Mouse (Mus musculus): ENCODE results near the gene Tigd4. TPM values are rescaled to one million over a fixed set of nuclear protein-coding genes. Genes with fewer than 3 reads are reported as not detected.

The Tigd4 gene
- polyA plus RNA-seq, 1 experiment from 2014 or later: 0.11 TPM

- Histone ChIP-seq H3K36me3 (replicated peaks; ENCODE audit: control insufficient read depth, insufficient read depth, low read depth, low read length) (no peaks in the 10 kb centered on the region), H3K27me3 (ENCODE audit: control insufficient read depth, insufficient read depth, low read length) (no peaks in the 10 kb centered on the region), H3K4me2 (ENCODE audit: low read depth, low read length) (no peak overlapping the region), H3K4me3 (ENCODE audit: low read depth, low read length) (no peak overlapping the region), H3K9me3 (replicated peaks; ENCODE audit: control insufficient read depth, low read length) (no peaks in the 10 kb centered on the region), H3K9ac (replicated peaks; ENCODE audit: low read length) (no peak overlapping the region), H3K27ac (replicated peaks; ENCODE audit: low read depth, low read length) (no peak overlapping the region), H3K4me1 (ENCODE audit: control insufficient read depth, insufficient read depth, low read length) (no peaks in the 10 kb centered on the region)
- no peak for DNase-seq (ENCODE audit: low spot score)
- WGBS: 72% methylated on average over 3 of the region's 3 CpGs
- ATAC-seq (replicated peaks; ENCODE audit: insufficient number of reproducible peaks, low FRiP score, low TSS enrichment, low read depth): no peak
Measured at GRCm38 (mm10) chr3:84570501-84570900, 22.9 kb upstream of the Tigd4 start.

- Histone ChIP-seq H3K9ac (replicated peaks; ENCODE audit: low read length) (no peak overlapping the region), H3K4me2 (ENCODE audit: low read depth, low read length) (no peak overlapping the region), H3K4me3 (ENCODE audit: low read depth, low read length) (no peak overlapping the region), H3K9me3 (replicated peaks; ENCODE audit: control insufficient read depth, low read length) (no peaks in the 10 kb centered on the region), H3K36me3 (replicated peaks; ENCODE audit: control insufficient read depth, insufficient read depth, low read depth, low read length) (no peaks in the 10 kb centered on the region), H3K4me1 (ENCODE audit: control insufficient read depth, insufficient read depth, low read length) (no peaks in the 10 kb centered on the region; the same call in 1 of the 2 replicates), H3K27me3 (ENCODE audit: control insufficient read depth, insufficient read depth, low read length) (no peaks in the 10 kb centered on the region), H3K27ac (replicated peaks; ENCODE audit: low read depth, low read length) (no peak overlapping the region)
- 75% methylated on average over 4 of the region's 4 CpGs for WGBS
- DNase-seq (ENCODE audit: low spot score): no peak
- ATAC-seq (replicated peaks; ENCODE audit: insufficient number of reproducible peaks, low FRiP score, low TSS enrichment, low read depth): no peak
Measured at GRCm38 (mm10) chr3:84580716-84581115, 12.7 kb upstream of the Tigd4 start.

- H3K9ac ChIP-seq (replicated peaks; ENCODE audit: low read length): peak overlapping the region; percentile 71
- peak overlapping the region; percentile 81 for H3K4me2 ChIP-seq (ENCODE audit: low read depth, low read length)
- ATAC-seq (replicated peaks; ENCODE audit: insufficient number of reproducible peaks, low FRiP score, low TSS enrichment, low read depth): no peak
- no peaks in the 10 kb centered on the region for H3K36me3 ChIP-seq (replicated peaks; ENCODE audit: control insufficient read depth, insufficient read depth, low read depth, low read length)
- H3K27ac ChIP-seq (replicated peaks; ENCODE audit: low read depth, low read length): peak overlapping the region; percentile 76
- WGBS: 0% methylated on average over 4 of the region's 4 CpGs
- no peak for DNase-seq (ENCODE audit: low spot score)
- peak overlapping the region; percentile 84 for H3K4me3 ChIP-seq (ENCODE audit: low read depth, low read length)
- H3K27me3 ChIP-seq (ENCODE audit: control insufficient read depth, insufficient read depth, low read length): no peaks in the 10 kb centered on the region
- H3K9me3 ChIP-seq (replicated peaks; ENCODE audit: control insufficient read depth, low read length): no peaks in the 10 kb centered on the region
- H3K4me1 ChIP-seq (ENCODE audit: control insufficient read depth, insufficient read depth, low read length): no peaks in the 10 kb centered on the region; the same call in 1 of the 2 replicates
Measured at GRCm38 (mm10) chr3:84581696-84582022, 11.7 kb upstream of the Tigd4 start.

- DNase-seq (ENCODE audit: low spot score): peak; percentile 97
- peak within 1 kb of the TSS; percentile 71 for H3K9ac ChIP-seq (replicated peaks; ENCODE audit: low read length)
- under 1% methylated on average over 60 of the region's 70 CpGs for WGBS
Measured at GRCm38 (mm10) chr3:84582023-84582912, 11.1 kb upstream of the Tigd4 start, which contains the start of gene Arfip1. TSS of gene Arfip1 (minus strand) at chr3:84582625.

GRCm38 (mm10) chr3:84582913-84583276 is 10.5 kb upstream of the Tigd4 start:
- DNase-seq (ENCODE audit: low spot score) (no peak), ATAC-seq (replicated peaks; ENCODE audit: insufficient number of reproducible peaks, low FRiP score, low TSS enrichment, low read depth) (no peak; the same call in 1 of the 2 replicates)
- H3K9me3 ChIP-seq (replicated peaks; ENCODE audit: control insufficient read depth, low read length): no peaks in the 10 kb centered on the region
- H3K4me1 ChIP-seq (ENCODE audit: control insufficient read depth, insufficient read depth, low read length): no peaks in the 10 kb centered on the region; the same call in 1 of the 2 replicates
- WGBS: under 1% methylated on average over 27 of the region's 27 CpGs
- no peaks in the 10 kb centered on the region for H3K36me3 ChIP-seq (replicated peaks; ENCODE audit: control insufficient read depth, insufficient read depth, low read depth, low read length)
- H3K4me3 ChIP-seq (ENCODE audit: low read depth, low read length): peak overlapping the region; percentile 84
- no peak overlapping the region for H3K27ac ChIP-seq (replicated peaks; ENCODE audit: low read depth, low read length)
- H3K27me3 ChIP-seq (ENCODE audit: control insufficient read depth, insufficient read depth, low read length): no peaks in the 10 kb centered on the region
- peak overlapping the region; percentile 81 for H3K4me2 ChIP-seq (ENCODE audit: low read depth, low read length)
- peak overlapping the region; percentile 71 for H3K9ac ChIP-seq (replicated peaks; ENCODE audit: low read length)

More at GRCm38 (mm10) chr3:84582023-84582912, 11.1 kb upstream of the Tigd4 start, which contains the start of gene Arfip1:
- Histone ChIP-seq H3K36me3 (replicated peaks; ENCODE audit: control insufficient read depth, insufficient read depth, low read depth, low read length) (no peaks in the 10 kb centered on the region), H3K4me3 (ENCODE audit: low read depth, low read length) (peak within 1 kb of the TSS; percentile 84), H3K27me3 (ENCODE audit: control insufficient read depth, insufficient read depth, low read length) (no peaks in the 10 kb centered on the region), H3K4me1 (ENCODE audit: control insufficient read depth, insufficient read depth, low read length) (no peaks in the 10 kb centered on the region; the same call in 1 of the 2 replicates), H3K27ac (replicated peaks; ENCODE audit: low read depth, low read length) (peak within 1 kb of the TSS; percentile 76), H3K4me2 (ENCODE audit: low read depth, low read length) (peak within 1 kb of the TSS; percentile 81), H3K9me3 (replicated peaks; ENCODE audit: control insufficient read depth, low read length) (no peaks in the 10 kb centered on the region)
- peak; percentile 99 for ATAC-seq (replicated peaks; ENCODE audit: insufficient number of reproducible peaks, low FRiP score, low TSS enrichment, low read depth)

GRCm38 (mm10) chr3:84586736-84587135 is 6.6 kb upstream of the Tigd4 start:
- H3K4me3 ChIP-seq (ENCODE audit: low read depth, low read length): no peak overlapping the region
- ATAC-seq (replicated peaks; ENCODE audit: insufficient number of reproducible peaks, low FRiP score, low TSS enrichment, low read depth) (no peak), DNase-seq (ENCODE audit: low spot score) (no peak)
- no peak overlapping the region for H3K4me2 ChIP-seq (ENCODE audit: low read depth, low read length)
- no peaks in the 10 kb centered on the region for H3K36me3 ChIP-seq (replicated peaks; ENCODE audit: control insufficient read depth, insufficient read depth, low read depth, low read length)
- WGBS: 68% methylated on average over 5 of the region's 5 CpGs
- no peak overlapping the region for H3K27ac ChIP-seq (replicated peaks; ENCODE audit: low read depth, low read length)
- no peaks in the 10 kb centered on the region for H3K27me3 ChIP-seq (ENCODE audit: control insufficient read depth, insufficient read depth, low read length)
- no peaks in the 10 kb centered on the region for H3K9me3 ChIP-seq (replicated peaks; ENCODE audit: control insufficient read depth, low read length)
- H3K9ac ChIP-seq (replicated peaks; ENCODE audit: low read length): no peak overlapping the region
- H3K4me1 ChIP-seq (ENCODE audit: control insufficient read depth, insufficient read depth, low read length): no peaks in the 10 kb centered on the region

- H3K9me3 ChIP-seq (replicated peaks; ENCODE audit: control insufficient read depth, low read length): no peaks in the 10 kb centered on the region
- DNase-seq (ENCODE audit: low spot score): peak; percentile 44
- no peak overlapping the region for H3K27ac ChIP-seq (replicated peaks; ENCODE audit: low read depth, low read length)
- H3K4me1 ChIP-seq (ENCODE audit: control insufficient read depth, insufficient read depth, low read length): no peaks in the 10 kb centered on the region
- H3K4me2 ChIP-seq (ENCODE audit: low read depth, low read length): peak overlapping the region; percentile 19; the same call in 1 of the 2 replicates
- no peaks in the 10 kb centered on the region for H3K27me3 ChIP-seq (ENCODE audit: control insufficient read depth, insufficient read depth, low read length)
- H3K36me3 ChIP-seq (replicated peaks; ENCODE audit: control insufficient read depth, insufficient read depth, low read depth, low read length): no peaks in the 10 kb centered on the region
- no peak overlapping the region for H3K9ac ChIP-seq (replicated peaks; ENCODE audit: low read length)
- WGBS: 18% methylated on average over 23 of the region's 23 CpGs
- ATAC-seq (replicated peaks; ENCODE audit: insufficient number of reproducible peaks, low FRiP score, low TSS enrichment, low read depth): no peak
- peak overlapping the region; percentile 11; the same call in 1 of the 2 replicates for H3K4me3 ChIP-seq (ENCODE audit: low read depth, low read length)
Measured at GRCm38 (mm10) chr3:84594894-84595676, 1.7 kb downstream of the Tigd4 start.
